Mouse (Mus musculus) embryonic facial prominence, embryonic 11.5 days (tissue): ENCODE results near the gene Auts2. TPM values are rescaled to one million over a fixed set of nuclear protein-coding genes. Genes with fewer than 3 reads are reported as not detected.

Experiments used
- ATAC-seq: fragments of 200-750 bp; cut with Nextera tagmentation; replicated peaks from 2 replicates; pipeline ENCODE4 v1.8.0; 2017; ENCODE audit warnings: low read depth; ENCODE audit not compliant: insufficient number of reproducible peaks, low FRiP score, low TSS enrichment
- DNase-seq: peaks from one replicate; pipeline ENCODE4 v3.0.0-alpha.2; 2015; ENCODE audit warnings: low spot score
- H3K27ac ChIP-seq: fragments of 300-500 bp; sonication (generic); replicated peaks from 2 replicates; pipeline ENCODE4 v1.5.1; 2014; ENCODE audit warnings: mild to moderate bottlenecking, low read depth, low read length, control low read depth
- H3K27me3 ChIP-seq: fragments of 300-500 bp; sonication (generic); 2 replicates; pipeline ENCODE4 v1.6.1; 2014; ENCODE audit warnings: mild to moderate bottlenecking, low read length, moderate library complexity, mixed read lengths; ENCODE audit not compliant: control insufficient read depth, insufficient read depth
- H3K36me3 ChIP-seq: fragments of 300-500 bp; sonication (generic); replicated peaks from 2 replicates; pipeline ENCODE4 v1.6.1; 2014; ENCODE audit warnings: low read depth, mild to moderate bottlenecking, low read length, moderate library complexity, mixed read lengths; ENCODE audit not compliant: control insufficient read depth, insufficient read depth
- H3K4me1 ChIP-seq: fragments of 300-500 bp; sonication (generic); 2 replicates; pipeline ENCODE4 v1.6.1; 2014; ENCODE audit warnings: low read length, mixed read lengths; ENCODE audit not compliant: control insufficient read depth, insufficient read depth
- H3K4me2 ChIP-seq: fragments of 300-500 bp; sonication (generic); 2 replicates; pipeline ENCODE4 v1.6.1; 2014; ENCODE audit warnings: low read depth, mild to moderate bottlenecking, control low read depth, low read length, moderate library complexity
- H3K4me3 ChIP-seq: fragments of 300-500 bp; sonication (generic); 2 replicates; pipeline ENCODE4 v1.5.1; 2014; ENCODE audit warnings: low read depth, low read length, control low read depth
- H3K9ac ChIP-seq: fragments of 300-500 bp; sonication (generic); replicated peaks from 2 replicates; pipeline ENCODE4 v1.6.1; 2014; ENCODE audit warnings: mild to moderate bottlenecking, control low read depth, low read length
- H3K9me3 ChIP-seq: fragments of 300-500 bp; sonication (generic); replicated peaks from 2 replicates; pipeline ENCODE4 v1.6.1; 2016; ENCODE audit warnings: mild to moderate bottlenecking, low read length, inconsistent platforms, mixed read lengths; ENCODE audit not compliant: control insufficient read depth
- WGBS: fragments of 180-500 bp; shearing (Covaris S2); extraction: QIAGEN DNeasy Blood & Tissue Kit; methylation state at CpG from one replicate; pipeline ENCODE4 v1.1.7; 2014; 5-methylcytosine and 5-hydroxymethylcytosine counted together
- polyA plus RNA-seq: library from polyadenylated mRNA; unstranded; fragments of >200 nt; fragmentation: Nextera tagmentation; extraction: Ambion mirVana; gene quantifications from 2 replicates; pipeline ENCODE4 v1.2.1, GENCODE M21; 2014

The Auts2 gene
- polyA plus RNA-seq, 1 experiment from 2014 or later: 30.5 TPM

- no peak overlapping the region for H3K4me3 ChIP-seq
- no peaks in the 10 kb centered on the region for H3K9me3 ChIP-seq
- no peak for ATAC-seq
- no peaks in the 10 kb centered on the region; the same call in 1 of the 2 replicates for H3K4me1 ChIP-seq
- WGBS: 95% methylated on average over 4 of the region's 4 CpGs
- DNase-seq: no peak
- no peak overlapping the region for H3K4me2 ChIP-seq
- H3K27ac ChIP-seq: no peak overlapping the region
- H3K9ac ChIP-seq: no peak overlapping the region
- no peaks in the 10 kb centered on the region for H3K36me3 ChIP-seq
- H3K27me3 ChIP-seq: no peaks in the 10 kb centered on the region
Observed at GRCm38 (mm10) chr5:131963565-131963964, 579.6 kb downstream of the Auts2 start.

GRCm38 (mm10) chr5:131961859-131962258 is 581.3 kb downstream of the Auts2 start:
- H3K36me3 ChIP-seq: no peaks in the 10 kb centered on the region
- no peaks in the 10 kb centered on the region for H3K9me3 ChIP-seq
- H3K9ac ChIP-seq: no peak overlapping the region
- no peaks in the 10 kb centered on the region for H3K27me3 ChIP-seq
- no peak overlapping the region for H3K4me2 ChIP-seq
- no peak overlapping the region for H3K27ac ChIP-seq
- H3K4me1 ChIP-seq: no peaks in the 10 kb centered on the region
- 84% methylated on average over 2 of the region's 2 CpGs for WGBS
- DNase-seq (no peak), ATAC-seq (no peak)
- H3K4me3 ChIP-seq: no peak overlapping the region

- no peak for ATAC-seq
- no peaks in the 10 kb centered on the region for H3K4me1 ChIP-seq
- H3K27ac ChIP-seq: no peak overlapping the region
Observed at GRCm38 (mm10) chr5:131960432-131960831, 582.7 kb downstream of the Auts2 start.

GRCm38 (mm10) chr5:131956998-131957397 is 586.1 kb downstream of the Auts2 start:
- H3K9ac ChIP-seq: no peak overlapping the region
- no peak overlapping the region for H3K4me3 ChIP-seq
- no peaks in the 10 kb centered on the region for H3K9me3 ChIP-seq
- WGBS: 50% methylated on average over 3 of the region's 3 CpGs
- H3K4me1 ChIP-seq: no peaks in the 10 kb centered on the region
- DNase-seq (peak; percentile 47), ATAC-seq (no peak)
- H3K27me3 ChIP-seq: no peaks in the 10 kb centered on the region
- no peak overlapping the region for H3K4me2 ChIP-seq
- H3K27ac ChIP-seq: no peak overlapping the region
- H3K36me3 ChIP-seq: no peaks in the 10 kb centered on the region

More at GRCm38 (mm10) chr5:131960432-131960831, 582.7 kb downstream of the Auts2 start:
- Histone ChIP-seq H3K4me2 (no peak overlapping the region), H3K4me3 (no peak overlapping the region), H3K9ac (no peak overlapping the region), H3K36me3 (no peaks in the 10 kb centered on the region), H3K27me3 (no peaks in the 10 kb centered on the region), H3K9me3 (no peaks in the 10 kb centered on the region)
- DNase-seq: no peak

GRCm38 (mm10) chr5:131956090-131956489 is 587.1 kb downstream of the Auts2 start:
- WGBS: 26% methylated on average over 7 of the region's 7 CpGs
- Histone ChIP-seq H3K36me3 (no peaks in the 10 kb centered on the region), H3K27me3 (no peaks in the 10 kb centered on the region), H3K4me3 (no peak overlapping the region), H3K9me3 (no peaks in the 10 kb centered on the region), H3K9ac (no peak overlapping the region), H3K27ac (no peak overlapping the region), H3K4me1 (no peaks in the 10 kb centered on the region), H3K4me2 (no peak overlapping the region)
- no peak for DNase-seq
- no peak for ATAC-seq

- 79% methylated on average over 8 of the region's 8 CpGs for WGBS
- H3K27me3 ChIP-seq: no peaks in the 10 kb centered on the region
- no peaks in the 10 kb centered on the region for H3K9me3 ChIP-seq
- no peak for ATAC-seq
- H3K4me3 ChIP-seq: no peak overlapping the region
- no peaks in the 10 kb centered on the region for H3K36me3 ChIP-seq
- H3K9ac ChIP-seq: no peak overlapping the region
- H3K4me1 ChIP-seq: no peaks in the 10 kb centered on the region
- H3K27ac ChIP-seq: no peak overlapping the region
- H3K4me2 ChIP-seq: no peak overlapping the region
- DNase-seq: no peak
Observed at GRCm38 (mm10) chr5:131955227-131956016, 587.7 kb downstream of the Auts2 start.

GRCm38 (mm10) chr5:131948571-131949151 is 594.5 kb downstream of the Auts2 start:
- ATAC-seq: no peak
- Histone ChIP-seq H3K36me3 (no peaks in the 10 kb centered on the region), H3K4me1 (peaks cover 4% of the 10 kb centered on the region), H3K4me3 (no peak overlapping the region), H3K27me3 (no peaks in the 10 kb centered on the region), H3K4me2 (no peak overlapping the region), H3K27ac (peak overlapping the region; percentile 75), H3K9ac (no peak overlapping the region), H3K9me3 (no peaks in the 10 kb centered on the region)
- WGBS: 13% methylated on average over 7 of the region's 7 CpGs
- DNase-seq: peak; percentile 73

- no peaks in the 10 kb centered on the region for H3K36me3 ChIP-seq
- no peaks in the 10 kb centered on the region for H3K9me3 ChIP-seq
- H3K4me1 ChIP-seq: peaks cover 4% of the 10 kb centered on the region
- H3K9ac ChIP-seq: no peak overlapping the region
- ATAC-seq (no peak), DNase-seq (peak; percentile 67)
- H3K27me3 ChIP-seq: no peaks in the 10 kb centered on the region
- H3K4me2 ChIP-seq: no peak overlapping the region
- H3K4me3 ChIP-seq: no peak overlapping the region
- WGBS: 44% methylated on average over 5 of the region's 5 CpGs
- no peak overlapping the region for H3K27ac ChIP-seq
Observed at GRCm38 (mm10) chr5:131946801-131947200, 596.3 kb downstream of the Auts2 start.
